Mouse (Mus musculus) gastrocnemius, adult 8-10 months (tissue): ENCODE data around the gene Ly86. TPM values are rescaled to one million over a fixed set of nuclear protein-coding genes. Genes with fewer than 3 reads are reported as not detected.

Experiments used
- DNase-seq, 2 experiments: peaks; one replicate each; pipeline ENCODE4 v3.0.0; 2022; ENCODE audit warnings: low spot score in 2 of 2
- total RNA-seq, 4 experiments: library from RNA; stranded (reverse); gene quantifications; 2 replicates each; pipeline ENCODE4 v1.2.4; 2022

The Ly86 gene
- total RNA-seq, 4 experiments from 2014 or later, result 0.19 to 0.54 TPM; not detected in 2

DNA sequence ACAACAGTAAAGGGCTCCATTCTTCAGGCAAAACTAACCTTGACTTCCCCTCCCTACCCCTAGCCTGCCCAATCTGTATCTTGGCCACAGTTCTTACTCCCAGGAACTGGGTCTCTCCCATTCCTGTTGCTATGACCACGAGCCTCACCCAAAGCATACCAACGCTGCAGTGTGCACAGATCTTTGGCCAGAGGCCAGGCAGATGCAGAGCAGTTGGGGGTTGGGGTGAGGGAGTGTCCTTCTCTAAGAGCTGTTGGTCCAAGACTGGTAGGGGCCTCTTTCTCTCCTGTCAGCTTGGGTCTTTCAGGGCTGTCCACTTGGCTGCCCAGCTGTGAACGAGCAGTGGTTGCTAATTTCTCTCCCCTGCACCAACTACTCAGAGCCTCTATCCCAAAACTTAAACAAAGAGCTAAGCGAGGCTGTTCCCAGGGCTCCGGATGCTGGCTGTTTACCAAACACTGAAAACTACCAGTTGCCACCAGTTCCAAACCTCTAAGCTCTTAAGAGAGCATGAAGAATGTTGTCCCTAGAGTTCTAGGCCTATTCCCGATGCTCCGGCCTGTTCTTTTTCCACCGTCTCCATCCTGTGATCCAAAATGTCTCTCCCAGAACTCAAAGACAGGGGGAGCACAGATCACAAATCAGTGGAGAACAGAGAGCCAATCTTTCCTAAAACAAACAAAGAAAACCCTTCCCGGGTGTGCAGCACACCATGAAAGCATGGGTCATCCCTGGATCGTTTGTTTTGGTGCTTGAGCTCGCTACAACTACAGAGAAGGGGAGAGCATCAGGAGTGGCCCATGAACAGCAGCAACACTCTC is 112.2 kb downstream of the Ly86 start:
- DNase-seq, result no peak

DNA sequence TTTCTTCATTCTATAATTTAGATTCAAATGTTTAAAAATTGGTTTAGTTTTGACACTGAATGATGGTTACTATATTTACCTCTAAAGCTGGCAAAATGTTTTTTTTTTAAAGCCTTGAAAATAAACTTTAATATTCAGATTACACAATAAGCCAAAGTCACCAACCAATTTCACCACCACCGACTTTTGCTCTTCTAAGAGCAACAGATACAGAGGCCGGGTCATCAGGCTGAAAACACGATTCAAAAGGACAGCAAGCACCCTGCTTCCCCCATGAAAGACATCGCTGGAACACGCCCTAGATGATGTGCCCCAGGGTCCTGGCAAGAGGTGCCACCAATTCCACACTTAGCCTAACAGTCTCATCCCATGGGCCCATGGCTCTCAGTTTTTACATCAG is 113.5 kb downstream of the Ly86 start:
- no peak for DNase-seq

DNA sequence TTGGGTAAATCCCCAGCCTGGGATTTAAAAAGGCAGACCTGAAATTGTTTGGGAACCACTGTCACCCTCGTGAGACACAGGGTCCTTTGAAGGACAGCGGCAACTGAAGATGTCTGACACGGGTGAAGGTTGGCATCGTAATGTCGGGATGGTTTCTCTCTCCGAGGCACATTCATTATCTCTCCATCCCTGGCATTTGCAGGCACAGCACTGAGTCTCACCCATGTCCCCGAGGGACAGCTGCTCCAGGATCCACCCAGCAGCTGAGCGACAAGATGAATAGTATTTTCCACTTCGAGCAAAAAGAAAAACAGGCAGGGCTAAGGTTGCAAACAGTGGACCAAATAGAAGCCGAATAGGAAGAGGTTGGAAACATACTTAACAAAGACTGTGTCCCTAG is 114.0 kb downstream of the Ly86 start:
- DNase-seq, result no peak

DNA sequence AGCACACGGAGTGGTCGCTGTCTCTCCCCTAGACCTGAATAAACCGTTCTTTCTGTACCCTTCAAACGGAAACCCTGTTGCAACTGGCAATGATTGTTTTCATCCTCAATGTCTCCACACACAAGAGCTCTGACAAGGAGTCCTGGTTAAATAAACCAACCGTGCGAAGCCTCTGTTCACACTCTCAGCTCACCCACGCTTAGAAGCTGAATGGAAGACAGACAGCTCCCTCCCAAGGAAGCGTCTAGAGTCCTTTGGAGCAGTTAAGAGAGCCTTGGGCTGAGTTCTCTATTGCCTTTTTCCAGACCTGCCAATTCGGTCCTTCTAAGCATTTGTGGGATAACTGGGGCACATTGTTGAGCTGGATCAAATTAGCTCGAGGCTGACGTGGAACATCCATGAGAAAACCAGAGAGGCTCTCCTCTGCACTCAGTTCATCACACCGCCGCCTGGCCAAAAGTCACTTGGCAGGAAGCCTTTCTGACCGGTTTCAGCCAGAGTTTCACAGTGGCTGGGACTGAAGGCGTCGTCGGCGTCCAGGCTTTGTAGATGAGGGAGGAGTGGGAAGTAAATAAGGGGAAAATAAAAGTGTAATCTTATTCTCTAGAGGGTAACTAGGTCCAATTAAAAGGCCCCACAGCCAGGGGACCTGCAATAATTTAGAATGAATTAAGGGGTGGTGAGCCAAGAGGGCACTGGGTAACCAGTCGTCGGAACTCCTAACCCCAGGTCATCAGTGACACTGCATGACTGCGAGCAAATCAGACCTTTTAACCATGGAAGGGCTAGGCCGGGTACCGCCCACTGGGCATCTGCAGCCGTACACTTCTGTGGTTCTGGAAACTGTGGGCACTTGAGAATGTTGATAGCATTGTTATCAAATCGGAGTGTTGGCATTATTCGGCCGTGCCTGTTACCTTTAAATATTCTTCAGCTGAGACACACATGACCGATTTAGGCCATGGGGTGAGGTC is 115.2 kb downstream of the Ly86 start:
- DNase-seq, result peak; percentile 68 to 76

DNA sequence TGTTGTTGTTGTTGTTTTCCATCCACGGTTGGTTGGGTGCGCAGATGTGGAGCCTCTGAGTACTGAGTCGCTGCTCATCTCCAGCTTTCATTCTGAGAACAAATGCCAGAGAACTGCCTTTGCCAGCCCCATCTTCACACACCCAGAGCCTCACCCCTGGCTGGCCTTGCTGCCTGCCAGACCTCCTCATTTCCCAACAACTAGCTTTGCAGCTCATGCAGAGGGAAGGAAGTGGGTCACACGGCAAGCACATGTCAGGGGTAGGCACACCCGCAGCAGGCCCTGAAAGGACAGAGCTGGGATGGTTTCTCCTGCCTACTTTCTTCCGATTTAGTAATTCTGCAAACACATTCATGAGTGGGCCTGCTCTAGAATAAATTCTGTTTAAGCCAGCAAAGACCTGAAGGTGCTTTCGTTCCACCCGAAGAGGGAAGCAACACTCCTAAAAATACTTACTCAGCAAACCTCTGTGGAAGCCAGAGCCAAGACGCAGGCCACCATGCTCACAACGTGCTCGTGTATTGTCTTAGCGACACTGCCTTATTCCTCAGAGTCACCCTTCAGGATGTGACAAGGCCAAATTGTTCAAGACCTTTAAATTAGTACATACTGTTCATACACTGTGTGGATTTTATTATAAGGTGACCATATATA is 117.2 kb downstream of the Ly86 start:
- peak; percentile 28 to 37 for DNase-seq

DNA sequence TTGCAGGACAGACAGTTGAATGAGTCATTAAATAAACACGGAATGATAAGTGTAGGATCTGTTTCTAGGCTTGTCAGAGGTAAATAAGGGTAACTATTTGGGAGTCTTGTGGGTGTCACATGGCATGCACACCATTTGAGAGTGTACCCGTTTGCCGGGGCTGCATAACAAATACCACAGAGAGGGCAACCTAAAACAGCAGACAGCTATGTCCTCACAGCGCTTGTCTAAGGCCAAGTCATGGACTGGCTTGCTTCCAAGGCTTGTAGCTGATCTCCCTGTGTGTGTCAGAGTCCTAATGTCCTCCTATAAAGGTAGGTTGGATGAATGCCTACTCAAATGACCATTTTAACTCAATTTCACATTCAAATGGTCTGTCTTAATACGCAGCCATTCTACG is 120.7 kb downstream of the Ly86 start:
- no peak for DNase-seq

DNA sequence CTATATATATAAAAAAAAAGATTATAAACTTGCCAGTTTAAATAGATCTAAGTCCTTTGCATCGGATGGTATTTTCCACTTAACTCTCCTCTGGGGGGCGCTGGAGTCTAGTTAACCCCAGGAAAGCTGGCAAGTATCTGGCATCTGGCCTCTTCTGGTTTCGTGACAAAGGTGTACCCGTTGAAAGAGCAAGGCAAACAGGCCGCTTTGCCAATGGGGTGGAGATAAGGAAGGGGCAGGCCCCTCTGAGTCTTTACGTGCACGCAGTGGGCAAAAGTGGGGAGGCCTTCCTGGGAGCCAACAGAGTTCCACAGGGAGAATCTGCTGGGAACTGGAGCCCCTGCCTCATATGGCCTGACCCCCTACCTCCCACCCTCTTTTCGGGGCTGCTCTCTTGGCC is 122.8 kb downstream of the Ly86 start:
- DNase-seq, result peak; percentile 53 to 57
